Mouse (Mus musculus): ENCODE results near the gene Tnfsf10. TPM values are rescaled to one million over a fixed set of nuclear protein-coding genes. Genes with fewer than 3 reads are reported as not detected.
"Not testable (repeated sequence)": the region's sequence is repeated elsewhere in the genome, so short reads cannot be mapped to it uniquely, and the experiment has no call there.

Tnfsf10 gene
- 5.0 and 6.3 TPM in 2 replicates for total RNA-seq (2014; fragmentation: Nextera tagmentation)
- 4.3 and 8.8 TPM in 2 replicates for total RNA-seq (2017)

GRCm38 (mm10) chr3:27316559-27317287 lies at the start of gene Tnfsf10:
Gene Tnfsf10, plus strand, starts transcription at chr3:27317028.
- peak; percentile 92 for ATAC-seq (replicated peaks; ENCODE audit: poor library complexity, severe bottlenecking)

- ATAC-seq (replicated peaks; ENCODE audit: poor library complexity, severe bottlenecking) = no peak
Measured at GRCm38 (mm10) chr3:27267327-27267726, 49.5 kb upstream of the Tnfsf10 start.

- no peak for ATAC-seq (replicated peaks; ENCODE audit: poor library complexity, severe bottlenecking)
Measured at GRCm38 (mm10) chr3:27267887-27268286, 48.9 kb upstream of the Tnfsf10 start.

- ATAC-seq (replicated peaks; ENCODE audit: poor library complexity, severe bottlenecking) = no peak
Measured at GRCm38 (mm10) chr3:27269151-27269550, 47.7 kb upstream of the Tnfsf10 start.

- ATAC-seq (replicated peaks; ENCODE audit: poor library complexity, severe bottlenecking) = peak; percentile 92
Measured at GRCm38 (mm10) chr3:27270160-27270962, 46.5 kb upstream of the Tnfsf10 start.

GRCm38 (mm10) chr3:27272926-27273745 lies 43.7 kb upstream of the Tnfsf10 start:
- no peak for ATAC-seq (replicated peaks; ENCODE audit: poor library complexity, severe bottlenecking)

DNA sequence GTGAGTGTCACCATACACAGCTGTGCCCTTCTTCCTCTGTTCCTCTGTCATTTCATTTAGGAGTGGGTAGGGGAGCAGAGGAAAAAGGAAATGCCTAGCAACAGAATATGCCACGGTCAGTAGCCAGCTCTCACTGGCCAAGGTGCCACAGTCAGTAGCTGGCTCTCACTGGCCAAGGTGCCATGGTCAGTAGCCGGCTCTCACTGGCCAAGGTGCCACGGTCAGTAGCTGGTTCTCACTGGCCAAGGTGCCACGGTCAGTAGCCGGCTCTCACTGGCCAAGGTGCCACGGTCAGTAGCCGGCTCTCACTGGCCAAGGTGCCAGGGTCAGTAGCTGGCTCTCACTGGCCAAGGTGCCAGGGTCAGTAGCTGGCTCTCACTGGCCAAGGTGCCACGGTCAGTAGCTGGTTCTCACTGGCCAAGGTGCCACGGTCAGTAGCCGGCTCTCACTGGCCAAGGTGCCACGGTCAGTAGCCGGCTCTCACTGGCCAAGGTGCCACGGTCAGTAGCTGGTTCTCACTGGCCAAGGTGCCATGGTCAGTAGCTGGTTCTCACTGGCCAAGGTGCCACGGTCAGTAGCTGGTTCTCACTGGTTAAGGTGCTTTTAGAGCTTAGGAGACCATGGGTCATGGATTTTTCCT lies 37.4 kb upstream of the Tnfsf10 start:
- not testable (repeated sequence) for ATAC-seq (replicated peaks; ENCODE audit: poor library complexity, severe bottlenecking)

DNA sequence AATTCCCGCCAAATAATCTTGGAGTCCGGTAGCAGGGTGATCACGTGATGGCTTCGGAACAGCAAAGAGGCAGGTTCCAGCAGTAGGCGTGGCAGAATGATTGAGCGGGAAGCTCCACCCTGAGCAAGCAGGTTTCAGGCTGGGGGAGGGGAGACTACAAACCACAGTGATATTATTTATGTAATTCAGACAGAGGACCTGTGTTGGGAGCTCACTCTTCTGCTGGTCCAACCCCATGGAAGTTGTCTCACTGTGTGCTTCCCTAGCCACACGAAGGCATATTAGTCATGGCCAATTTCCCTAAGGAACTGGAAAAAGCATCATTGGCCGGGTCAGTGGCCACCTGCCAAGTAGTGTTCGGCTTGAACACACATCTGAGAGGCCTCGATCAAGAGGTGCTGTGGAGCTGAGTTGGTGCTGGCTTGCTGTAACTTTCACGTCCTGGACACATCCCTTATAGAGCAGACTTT lies 36.5 kb upstream of the Tnfsf10 start:
- peak; percentile 47 for ATAC-seq (replicated peaks; ENCODE audit: poor library complexity, severe bottlenecking)

GRCm38 (mm10) chr3:27283071-27283713 lies 33.6 kb upstream of the Tnfsf10 start:
- ATAC-seq (replicated peaks; ENCODE audit: poor library complexity, severe bottlenecking) = peak; percentile 28

- ATAC-seq (replicated peaks; ENCODE audit: poor library complexity, severe bottlenecking) = no peak
Measured at GRCm38 (mm10) chr3:27283796-27284195, 33.0 kb upstream of the Tnfsf10 start.

DNA sequence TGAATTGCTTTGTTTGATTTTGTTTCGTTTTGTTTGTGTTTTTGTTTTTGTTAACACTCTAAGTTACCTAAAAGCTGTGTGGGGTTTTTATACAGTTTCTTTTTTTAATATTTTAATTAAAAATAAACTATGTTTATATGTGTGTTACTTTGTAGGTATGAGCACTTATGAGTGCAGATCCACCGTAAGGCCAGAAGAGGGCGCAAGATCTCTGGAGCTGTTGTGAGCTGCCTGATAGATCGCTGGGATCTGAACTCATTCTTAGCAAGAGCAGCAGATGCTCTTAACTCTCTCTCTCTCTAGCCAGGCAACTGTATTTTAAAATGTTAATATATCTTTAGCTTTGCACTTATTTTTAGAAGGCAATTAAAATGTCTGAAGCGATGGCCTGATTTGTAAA lies 32.6 kb upstream of the Tnfsf10 start:
- ATAC-seq (replicated peaks; ENCODE audit: poor library complexity, severe bottlenecking) = no peak

DNA sequence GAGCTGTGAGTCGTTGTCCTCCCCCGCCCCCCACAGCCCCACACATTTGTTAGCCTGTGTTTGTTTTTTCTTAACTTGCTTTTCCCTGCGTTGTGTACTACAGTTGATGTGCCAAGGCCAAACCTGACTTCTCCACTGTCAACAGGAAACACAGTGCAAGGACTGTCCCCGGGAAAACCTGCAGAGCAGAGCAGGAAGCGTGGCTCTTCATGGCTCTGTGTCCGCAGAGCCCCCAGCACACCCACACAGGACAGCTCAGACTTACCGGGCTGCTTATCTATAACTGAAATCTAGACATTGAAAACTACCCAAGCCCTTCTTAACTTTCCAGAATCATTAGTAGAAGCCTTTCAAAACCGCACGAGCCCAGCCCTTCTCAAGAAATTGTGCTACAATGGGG lies 31.8 kb upstream of the Tnfsf10 start:
- peak; percentile 31; the same call in 1 of the 2 replicates for ATAC-seq (replicated peaks; ENCODE audit: poor library complexity, severe bottlenecking)

DNA sequence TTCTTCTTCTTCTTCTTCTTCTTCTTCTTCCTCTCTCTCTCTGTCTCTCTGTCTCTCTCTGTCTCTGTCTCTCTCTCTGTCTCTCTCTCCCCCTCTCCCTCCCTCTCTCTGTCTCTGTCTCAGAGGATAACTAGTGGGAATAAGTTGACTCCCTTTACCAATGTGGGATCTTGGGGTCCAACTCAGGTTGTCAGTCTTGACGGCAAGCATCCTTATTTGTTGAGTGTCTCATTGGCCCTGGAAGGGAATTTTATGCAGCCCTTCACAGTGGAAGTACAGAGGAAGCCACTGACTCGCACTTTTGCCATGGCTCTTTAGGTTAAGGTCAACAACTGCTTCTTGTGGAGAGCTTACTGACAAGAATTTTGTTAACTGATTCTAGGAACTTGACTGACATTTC lies 28.5 kb upstream of the Tnfsf10 start:
- ATAC-seq (replicated peaks; ENCODE audit: poor library complexity, severe bottlenecking) = no peak

- ATAC-seq (replicated peaks; ENCODE audit: poor library complexity, severe bottlenecking) = no peak
Measured at GRCm38 (mm10) chr3:27288909-27289308, 27.9 kb upstream of the Tnfsf10 start.

DNA sequence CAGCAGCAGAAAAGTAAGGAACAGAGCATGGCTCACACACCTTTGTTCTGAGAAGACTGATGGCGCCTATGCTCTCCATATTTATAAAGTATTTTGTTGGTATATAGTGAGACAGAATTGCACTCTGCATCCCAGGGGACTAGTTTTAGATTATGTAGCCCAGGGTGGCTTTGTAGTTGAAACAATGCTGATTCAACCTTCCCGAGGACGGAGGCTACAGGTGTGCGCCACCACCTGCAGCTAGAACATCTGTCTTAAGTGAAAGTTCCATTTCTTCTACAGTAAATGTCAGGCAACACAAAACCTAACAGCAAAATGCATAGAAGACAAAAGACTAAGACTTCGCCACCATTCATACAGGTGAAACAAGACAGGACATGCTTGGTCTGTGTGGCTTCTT lies 26.5 kb upstream of the Tnfsf10 start:
- no peak for ATAC-seq (replicated peaks; ENCODE audit: poor library complexity, severe bottlenecking)

GRCm38 (mm10) chr3:27290945-27291344 lies 25.9 kb upstream of the Tnfsf10 start:
- ATAC-seq (replicated peaks; ENCODE audit: poor library complexity, severe bottlenecking) = peak; percentile 93

DNA sequence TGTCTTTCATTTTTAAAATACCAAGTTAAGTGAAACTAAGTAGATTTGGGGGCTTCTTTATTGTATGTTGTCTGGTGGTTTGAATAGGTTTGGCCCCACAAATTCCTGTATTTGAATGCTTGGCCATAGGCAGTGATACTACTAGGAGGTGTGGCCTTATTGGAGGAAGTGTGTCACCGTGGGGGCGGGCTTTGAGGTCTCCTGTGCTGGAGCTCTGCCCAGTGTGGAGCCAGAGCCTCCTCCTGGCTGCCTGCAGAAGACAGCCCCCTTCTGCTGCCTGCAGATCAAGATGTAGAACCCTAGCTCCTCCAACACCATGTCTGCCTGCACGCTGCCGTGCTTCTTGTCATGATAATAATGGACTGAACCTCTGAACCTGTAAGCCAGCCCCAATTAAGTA lies 25.4 kb upstream of the Tnfsf10 start:
- ATAC-seq (replicated peaks; ENCODE audit: poor library complexity, severe bottlenecking) = peak; percentile 91

GRCm38 (mm10) chr3:27293645-27294385 lies 23.0 kb upstream of the Tnfsf10 start:
- ATAC-seq (replicated peaks; ENCODE audit: poor library complexity, severe bottlenecking) = no peak

- ATAC-seq (replicated peaks; ENCODE audit: poor library complexity, severe bottlenecking) = no peak
Measured at GRCm38 (mm10) chr3:27300451-27300850, 16.4 kb upstream of the Tnfsf10 start.

Data from granulocyte monocyte progenitor cell, adult 5-6 weeks (primary cell).